Mouse (Mus musculus): ENCODE data around the gene Gm49405.

Gm49405 gene

DNA sequence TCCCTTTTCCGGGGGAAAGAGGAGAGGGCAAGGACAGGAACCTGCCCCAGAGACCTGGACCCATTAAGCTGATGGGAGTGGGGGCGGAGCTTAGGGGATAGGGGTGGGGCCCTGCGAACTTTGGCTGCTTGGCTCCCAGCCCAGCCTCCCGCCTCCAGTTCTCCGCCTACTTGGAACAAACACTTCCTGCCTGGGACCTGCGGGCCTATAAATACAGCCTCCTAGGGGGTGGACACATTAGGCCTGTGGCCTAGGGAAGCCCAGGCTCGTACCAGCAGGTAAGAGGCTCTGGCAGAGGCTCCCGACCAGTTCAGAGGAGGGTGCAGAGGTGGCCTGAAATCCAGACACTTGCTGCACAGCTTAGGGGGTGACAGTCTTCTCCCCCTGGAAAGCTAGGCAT, 14.1 kb upstream of the Gm49405 start, which contains the start of gene Acy3:
Acy3 (plus strand) TSS at position 237 of the 400 bp plus-strand sequence.
- DNase-seq (ENCODE audit: low read depth, low spot score), result peak; percentile 54

DNA sequence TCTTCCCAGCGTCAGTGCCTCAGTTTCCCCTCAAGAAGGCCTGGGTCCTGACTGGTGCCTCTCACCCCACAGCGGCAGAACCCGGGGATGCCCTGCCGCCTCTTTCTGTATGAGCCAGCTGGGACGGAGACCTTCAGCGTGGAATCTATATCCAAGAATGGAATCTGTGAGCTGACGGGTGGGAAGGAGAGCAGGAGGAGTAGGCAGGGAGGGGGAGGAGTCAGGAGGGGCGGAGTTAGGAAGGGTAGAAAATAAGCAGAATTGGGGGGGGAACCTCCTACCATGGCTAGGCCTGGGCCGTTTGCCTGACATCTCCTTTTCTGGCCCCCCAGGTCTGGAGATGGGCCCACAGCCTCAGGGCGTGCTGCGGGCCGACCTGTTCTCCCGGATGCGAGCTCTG, 12.4 kb upstream of the Gm49405 start:
- DNase-seq (ENCODE audit: low read depth, low spot score), result no peak

DNA sequence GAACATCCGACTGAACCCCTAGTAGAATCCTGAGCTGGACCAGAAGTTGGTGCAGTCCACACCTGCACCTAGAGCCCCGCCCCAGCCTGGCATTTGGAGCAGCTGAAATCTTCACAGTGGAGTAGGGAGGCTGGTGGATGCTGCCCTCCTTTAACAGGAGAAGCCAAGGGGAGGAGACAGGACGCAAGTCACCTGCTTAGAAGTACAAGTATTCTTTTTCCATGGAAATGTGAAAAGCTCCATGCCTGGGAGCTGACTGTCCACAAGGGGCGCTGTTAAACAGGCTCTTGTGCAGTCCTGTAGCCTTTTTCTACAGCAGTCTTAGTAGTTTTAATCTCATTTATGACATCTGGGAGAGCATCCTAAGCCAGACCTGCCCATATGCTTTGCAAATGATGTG, 11.7 kb upstream of the Gm49405 start:
- DNase-seq (ENCODE audit: low read depth, low spot score), result no peak

DNA sequence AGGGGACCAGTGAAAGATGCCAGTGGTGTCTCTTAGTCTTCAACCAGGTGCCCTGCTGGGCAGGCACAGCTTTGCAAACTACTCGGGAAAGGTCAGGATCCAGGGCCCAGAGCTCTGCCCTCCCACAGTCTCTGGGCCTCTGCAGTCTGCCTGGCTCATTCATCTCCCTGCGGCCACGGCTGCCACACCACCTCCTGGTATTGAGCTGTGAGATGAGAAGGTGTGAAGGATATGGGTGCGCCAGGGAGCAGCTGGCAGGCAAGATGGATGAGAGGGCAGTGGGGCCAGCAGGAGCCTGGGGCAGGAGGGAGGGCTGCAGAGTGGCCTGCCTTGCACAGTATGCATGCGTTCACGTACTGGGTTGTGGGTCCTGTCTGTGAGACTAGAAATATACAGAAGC, 9.6 kb upstream of the Gm49405 start:
- DNase-seq (ENCODE audit: low read depth, low spot score), result no peak

DNA sequence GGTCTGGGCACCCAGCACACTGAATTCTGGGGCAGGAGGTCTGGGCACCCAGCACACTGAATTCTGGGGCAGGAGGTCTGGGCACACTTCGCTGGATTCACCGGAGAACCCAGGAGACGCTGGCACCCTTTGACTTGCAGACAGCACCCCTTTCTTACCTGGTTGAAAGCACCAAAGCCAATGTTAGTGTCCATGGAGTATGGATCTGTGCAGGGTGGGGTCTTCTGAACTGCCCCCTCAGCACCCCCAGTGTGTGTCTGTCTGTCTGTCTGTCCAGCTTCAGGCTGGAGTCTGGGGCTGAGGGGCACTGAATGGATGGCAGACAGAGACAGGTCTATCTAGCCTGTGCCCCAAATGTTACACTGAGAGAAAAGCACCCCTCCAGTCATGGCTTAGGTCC, 8.9 kb upstream of the Gm49405 start:
- no peak for DNase-seq (ENCODE audit: low read depth, low spot score)

DNA sequence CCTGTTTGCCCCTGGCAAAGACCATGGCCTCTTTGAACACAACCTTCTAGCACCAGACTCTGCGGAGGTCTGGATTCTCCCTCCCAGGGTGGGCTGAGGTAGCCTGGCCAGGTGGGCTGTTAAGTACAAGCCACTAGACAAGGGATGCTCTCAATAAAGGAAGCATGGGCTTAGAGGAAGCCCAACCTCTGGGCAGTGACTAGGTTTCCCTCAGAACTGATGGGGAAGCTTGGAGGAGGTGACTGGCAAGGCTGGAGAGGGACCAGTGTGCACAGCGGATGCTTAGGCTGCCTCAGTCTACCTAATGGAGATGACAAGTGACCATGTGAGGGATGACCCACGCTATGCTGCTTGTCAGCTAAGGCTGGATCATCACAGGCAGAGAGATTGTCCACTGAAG, 8.5 kb upstream of the Gm49405 start:
- no peak for DNase-seq (ENCODE audit: low read depth, low spot score)

DNA sequence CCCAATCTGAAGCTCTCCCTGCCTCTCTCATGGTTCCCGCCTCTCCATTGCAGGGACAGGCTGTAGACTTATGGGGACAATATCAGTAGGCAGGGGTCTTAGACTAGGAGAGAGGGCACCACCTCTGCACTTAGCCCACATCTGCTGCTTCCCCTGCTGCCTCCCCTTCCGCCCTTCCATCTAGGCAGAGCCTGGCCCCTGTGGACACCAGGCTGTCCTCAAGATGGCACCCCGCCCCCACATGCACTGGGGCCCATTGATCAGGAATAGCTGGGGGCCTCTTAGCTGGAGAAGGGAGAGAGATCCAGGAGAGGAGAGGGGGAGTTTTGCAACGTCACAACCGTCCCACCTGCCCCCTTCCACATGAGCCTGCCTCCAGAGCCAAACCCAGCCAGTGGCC, 8.0 kb upstream of the Gm49405 start, which contains the start of gene Tbx10:
Tbx10 (plus strand) TSS at position 337 of the 400 bp plus-strand sequence.
- no peak for DNase-seq (ENCODE audit: low read depth, low spot score)

DNA sequence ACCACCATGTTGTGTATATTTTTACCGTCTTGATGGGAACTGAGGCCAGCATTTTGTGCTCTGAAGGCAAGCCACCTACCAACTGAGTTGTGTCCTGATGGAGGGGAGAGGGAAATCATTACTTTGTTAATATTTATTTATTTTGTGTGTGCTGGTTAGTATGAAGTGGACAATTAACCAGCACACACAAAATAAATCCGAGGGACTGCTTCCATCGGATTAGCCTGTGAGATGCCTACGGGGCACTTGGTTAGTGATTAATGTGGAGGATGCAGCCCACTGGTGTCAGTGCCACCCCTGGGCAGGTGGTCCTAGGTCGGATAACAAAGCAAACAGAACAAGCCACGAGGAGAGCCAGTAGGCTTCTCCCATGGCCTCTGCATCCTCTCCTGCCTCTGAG, 5.5 kb upstream of the Gm49405 start:
- DNase-seq (ENCODE audit: low read depth, low spot score), result no peak

DNA sequence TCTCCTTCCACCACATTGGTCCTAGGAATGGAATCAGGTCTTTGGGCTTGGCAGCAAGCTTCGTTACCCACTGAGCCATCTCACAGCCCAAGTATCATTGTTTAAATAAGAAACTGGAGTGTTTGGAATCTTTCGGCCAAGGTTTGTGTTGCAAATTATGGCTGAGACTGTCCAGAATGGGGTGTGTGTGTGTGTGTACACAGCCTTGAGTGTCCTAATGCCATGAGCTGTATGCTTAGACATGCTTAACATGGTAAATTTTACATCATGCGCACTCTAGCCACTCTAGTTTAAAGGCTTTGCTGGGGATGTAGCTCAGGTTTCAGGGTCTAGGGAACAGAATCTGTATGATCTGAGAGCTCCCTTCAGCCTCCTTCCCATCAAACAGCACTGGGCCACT, 4.9 kb upstream of the Gm49405 start:
- DNase-seq (ENCODE audit: low read depth, low spot score), result no peak

DNA sequence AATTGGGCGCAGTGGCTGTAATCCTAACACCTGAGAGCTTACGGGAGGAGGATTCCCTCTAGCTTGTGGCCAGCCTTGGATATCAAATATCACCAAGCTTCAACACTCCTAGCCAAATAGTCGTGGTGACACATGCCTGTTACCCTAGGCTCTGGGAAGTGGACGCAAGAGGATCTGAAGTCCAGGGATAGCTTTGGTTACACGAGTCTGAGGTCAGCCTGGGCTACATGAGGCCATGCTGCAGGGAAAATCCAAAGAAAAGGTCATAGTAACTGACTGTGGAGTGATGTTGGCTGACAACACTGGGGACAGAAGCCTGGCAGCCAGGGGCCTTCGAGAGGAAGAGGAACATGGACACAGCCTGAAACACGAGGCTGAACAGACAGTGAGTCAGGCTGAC, 4.3 kb upstream of the Gm49405 start:
- DNase-seq (ENCODE audit: low read depth, low spot score), result no peak

DNA sequence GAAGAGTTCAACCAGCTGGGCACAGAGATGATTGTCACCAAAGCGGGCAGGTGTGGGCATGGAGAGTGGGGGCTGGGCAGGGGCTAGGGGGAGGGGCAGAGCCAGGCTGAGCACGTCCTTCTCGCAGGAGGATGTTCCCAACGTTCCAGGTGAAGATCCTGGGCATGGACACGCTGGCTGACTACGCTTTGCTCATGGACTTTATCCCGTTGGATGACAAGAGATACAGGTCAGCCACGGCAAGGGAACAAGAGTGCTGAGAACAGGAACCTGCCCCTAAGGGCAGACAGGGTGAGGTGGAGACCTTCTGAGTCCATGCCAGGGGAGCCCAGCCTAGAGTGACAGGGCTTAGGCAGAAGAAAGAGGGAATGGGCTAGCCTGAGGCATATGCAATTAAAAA, 3.7 kb upstream of the Gm49405 start:
- no peak for DNase-seq (ENCODE audit: low read depth, low spot score)

DNA sequence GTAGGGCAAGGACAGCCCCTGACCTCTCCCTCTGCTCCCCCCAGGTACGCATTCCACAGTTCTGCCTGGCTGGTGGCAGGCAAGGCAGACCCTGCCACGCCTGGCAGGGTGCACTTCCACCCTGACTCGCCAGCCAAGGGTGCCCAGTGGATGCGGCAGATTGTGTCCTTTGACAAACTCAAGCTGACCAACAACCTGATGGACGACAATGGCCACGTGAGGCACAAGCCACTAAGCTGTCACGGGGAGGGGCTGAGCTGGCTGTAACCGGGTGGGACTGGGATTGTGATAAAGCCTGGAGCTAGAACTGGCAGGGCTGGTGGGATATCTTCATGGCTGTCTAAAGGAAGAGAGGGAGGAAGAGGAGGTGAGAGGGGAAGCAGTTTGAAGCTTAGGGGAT, 3.2 kb upstream of the Gm49405 start:
- DNase-seq (ENCODE audit: low read depth, low spot score), result no peak

DNA sequence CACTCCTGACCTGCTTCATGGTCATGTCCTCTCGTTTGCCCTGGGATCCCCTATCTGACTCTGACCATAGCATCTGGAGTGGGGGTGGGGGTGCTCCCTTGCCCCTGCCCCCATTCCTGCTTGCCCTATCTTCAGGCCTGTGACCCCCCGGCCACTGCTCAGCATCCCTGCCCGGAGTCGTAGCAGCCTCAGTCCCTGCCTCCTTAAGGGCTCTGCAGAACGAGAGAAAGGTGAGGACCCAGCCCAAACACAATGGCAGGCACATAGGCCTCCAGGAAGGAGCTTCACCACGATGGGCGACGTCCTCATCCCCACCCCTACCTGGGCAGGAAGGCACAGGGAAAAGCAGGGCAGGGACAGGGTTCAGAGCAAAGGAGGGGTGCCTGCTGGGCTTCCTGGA, 2.1 kb upstream of the Gm49405 start:
- no peak for DNase-seq (ENCODE audit: low read depth, low spot score)

DNA sequence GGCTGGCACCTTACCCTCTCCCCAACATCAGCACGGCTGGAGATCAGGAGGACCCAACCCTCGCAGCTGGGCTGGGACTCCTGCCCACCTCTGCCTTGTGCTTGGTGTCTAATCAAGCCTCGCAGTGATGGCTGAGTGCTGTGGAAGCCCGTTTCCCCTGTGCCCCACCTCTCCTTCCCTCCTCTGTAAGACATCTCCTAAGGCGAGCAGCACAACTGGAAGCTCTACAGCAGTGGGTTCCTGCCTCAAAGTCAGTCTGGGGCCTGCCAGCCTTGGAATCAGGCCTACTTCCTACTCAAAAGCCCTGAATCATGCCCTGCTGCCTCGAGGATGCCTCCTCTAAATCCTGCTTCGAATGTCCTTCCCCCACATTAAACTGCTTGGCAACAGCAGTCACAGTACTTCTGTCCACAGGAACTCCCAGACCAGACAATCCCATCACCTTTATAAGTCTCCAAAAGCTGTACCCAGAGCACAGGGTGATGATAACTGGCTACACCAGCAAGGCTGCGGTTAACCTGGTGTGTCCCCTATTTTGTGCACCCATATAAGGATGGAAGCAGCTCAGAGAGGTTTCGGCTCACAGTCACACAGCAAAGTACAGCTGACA, 1.2 kb upstream of the Gm49405 start:
- DNase-seq (ENCODE audit: low read depth, low spot score), result peak; percentile 20

DNA sequence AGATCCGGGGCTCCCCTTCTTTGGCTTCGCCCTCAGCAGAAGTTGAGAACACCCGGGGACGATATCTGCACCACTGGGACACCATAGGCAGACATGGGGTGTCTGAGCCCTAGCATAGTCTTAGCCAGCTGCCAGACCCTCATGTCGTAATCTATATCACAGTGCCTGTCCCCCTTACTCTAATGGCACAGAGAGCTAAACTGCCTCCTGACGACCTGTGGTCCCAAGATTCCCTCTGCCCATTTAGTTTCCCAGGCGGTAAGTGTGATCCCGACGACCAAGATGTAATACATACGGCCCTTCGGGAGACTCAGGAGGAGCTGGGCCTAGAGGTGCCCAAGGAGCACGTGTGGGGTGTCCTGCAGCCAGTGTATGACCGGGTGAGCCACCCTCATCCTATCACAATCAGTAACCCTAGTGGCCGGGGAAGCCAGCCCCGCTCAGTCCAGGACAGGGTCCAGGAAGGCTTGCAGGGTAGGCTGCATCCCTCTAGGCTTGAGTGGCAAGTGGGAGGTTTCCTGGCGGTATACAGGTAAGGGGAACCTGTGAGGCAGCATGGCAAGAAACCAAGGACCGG, 611 bp downstream of the Gm49405 start:
- no peak for DNase-seq (ENCODE audit: low read depth, low spot score)

DNA sequence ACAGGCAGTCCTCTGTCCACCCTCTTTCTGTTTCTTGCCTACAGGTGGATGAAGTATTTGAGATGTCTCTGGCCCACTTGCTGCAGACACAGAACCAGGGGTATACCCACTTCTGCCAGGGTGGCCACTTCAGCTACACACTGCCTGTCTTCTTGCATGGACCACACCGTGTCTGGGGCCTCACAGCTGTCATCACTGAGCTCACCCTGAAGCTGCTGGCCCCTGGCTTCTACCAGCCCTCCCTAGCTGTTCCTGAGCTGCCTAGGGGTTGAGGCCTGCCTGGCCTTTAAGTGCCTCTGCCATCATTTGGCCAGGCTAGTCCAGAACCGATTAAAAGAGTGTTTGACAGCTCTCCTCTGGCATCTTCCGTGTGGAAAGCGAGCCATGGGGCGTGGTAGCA, 1.3 kb downstream of the Gm49405 start:
- no peak for DNase-seq (ENCODE audit: low read depth, low spot score)

DNA sequence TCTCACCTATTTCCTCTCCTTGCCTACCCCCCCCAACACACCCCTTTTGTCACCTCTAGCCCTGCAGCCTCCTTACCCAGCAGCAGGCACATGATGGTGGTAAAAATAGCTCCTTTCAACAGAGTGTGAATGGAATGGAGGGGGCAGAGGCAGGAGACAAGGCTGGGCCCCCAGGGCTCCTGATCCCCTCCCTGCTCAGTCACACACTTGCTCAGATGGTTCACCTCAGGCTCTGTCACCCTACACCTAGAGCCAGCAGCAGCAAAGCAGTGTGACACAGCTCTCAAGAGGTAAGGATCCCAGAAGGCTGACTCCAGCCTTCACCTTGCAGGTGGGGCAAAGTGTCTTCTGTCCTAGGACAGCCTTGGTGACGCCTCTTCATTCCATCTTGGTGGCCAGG, 2.7 kb downstream of the Gm49405 start, which contains the start of gene Doc2g:
Doc2g (plus strand) TSS at position 202 of the 400 bp plus-strand sequence.
- DNase-seq (ENCODE audit: low read depth, low spot score), result peak; percentile 44

DNA sequence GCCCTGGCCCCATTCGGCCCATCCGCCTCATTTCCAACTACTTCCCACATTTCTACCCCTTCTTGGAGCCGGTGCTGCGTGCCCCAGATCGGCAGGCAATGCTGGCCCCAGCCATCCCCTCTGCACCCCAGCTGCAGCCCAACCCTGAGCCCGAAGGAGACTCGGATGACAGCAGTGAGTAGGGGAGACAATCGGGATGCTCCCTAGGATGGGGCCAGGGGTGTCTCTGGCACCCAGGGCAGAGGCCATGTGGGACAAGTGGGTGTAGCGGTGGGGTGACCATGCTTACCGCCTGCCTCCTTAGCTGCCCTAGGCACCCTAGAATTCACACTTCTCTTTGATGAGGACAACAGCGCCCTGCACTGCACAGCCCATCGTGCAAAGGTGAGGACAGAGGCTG, 3.2 kb downstream of the Gm49405 start:
- DNase-seq (ENCODE audit: low read depth, low spot score), result no peak

DNA sequence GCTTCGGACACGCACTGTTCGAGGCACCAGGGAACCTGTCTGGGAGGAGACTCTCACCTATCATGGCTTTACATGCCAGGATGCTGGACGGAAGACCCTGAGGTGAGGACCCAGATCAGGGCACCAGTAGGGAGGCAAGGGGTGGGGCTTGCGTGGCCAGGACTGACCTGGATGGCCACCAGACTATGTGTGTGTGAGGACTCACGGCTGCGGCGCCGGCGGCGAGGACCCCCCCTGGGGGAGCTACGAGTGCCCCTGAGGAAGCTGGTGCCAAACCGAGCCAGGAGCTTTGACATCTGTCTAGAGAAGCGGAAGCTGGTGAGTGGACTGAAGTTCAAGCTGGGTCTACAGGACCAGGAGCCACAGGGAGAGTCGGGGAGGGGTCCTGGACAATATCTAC, 3.9 kb downstream of the Gm49405 start:
- DNase-seq (ENCODE audit: low read depth, low spot score), result no peak

DNA sequence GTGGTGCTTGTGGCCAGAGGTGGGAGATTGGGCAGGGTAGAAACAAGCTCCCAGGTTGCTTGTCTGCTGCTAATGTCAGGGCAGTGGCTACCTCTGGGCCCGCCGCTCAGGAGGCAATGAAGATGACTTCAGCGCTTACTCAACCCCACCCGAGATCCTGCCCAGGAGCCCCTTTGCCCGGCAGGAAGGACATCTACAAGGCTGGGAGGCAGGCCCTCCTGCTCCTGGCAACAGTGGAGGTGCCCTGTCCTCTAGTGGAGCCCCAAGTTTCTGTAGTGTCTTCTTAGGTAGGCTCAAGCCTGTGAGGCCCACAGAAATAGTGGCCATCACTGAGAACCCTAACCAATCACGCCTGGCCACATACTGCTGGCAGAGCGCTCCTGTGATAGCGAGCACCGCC, 4.7 kb downstream of the Gm49405 start:
- no peak for DNase-seq (ENCODE audit: low read depth, low spot score)

DNA sequence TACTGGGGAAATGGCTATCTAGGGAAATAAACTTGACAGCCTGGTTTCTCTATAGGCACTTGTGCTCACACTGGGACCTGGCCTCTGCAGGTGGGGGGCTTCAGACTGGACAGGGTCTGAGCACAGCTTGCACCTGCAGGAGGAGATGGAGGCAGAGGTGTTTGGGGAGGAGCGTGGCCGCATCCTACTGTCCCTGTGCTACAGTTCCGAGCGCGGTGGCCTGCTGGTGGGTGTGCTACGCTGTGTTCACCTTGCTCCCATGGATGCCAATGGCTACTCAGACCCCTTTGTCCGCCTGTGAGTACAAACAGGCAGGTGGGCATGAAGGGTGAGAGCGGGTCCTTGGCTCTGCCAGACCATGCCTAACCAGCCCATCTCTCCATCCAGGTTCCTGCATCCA, 5.5 kb downstream of the Gm49405 start:
- no peak for DNase-seq (ENCODE audit: low read depth, low spot score)

DNA sequence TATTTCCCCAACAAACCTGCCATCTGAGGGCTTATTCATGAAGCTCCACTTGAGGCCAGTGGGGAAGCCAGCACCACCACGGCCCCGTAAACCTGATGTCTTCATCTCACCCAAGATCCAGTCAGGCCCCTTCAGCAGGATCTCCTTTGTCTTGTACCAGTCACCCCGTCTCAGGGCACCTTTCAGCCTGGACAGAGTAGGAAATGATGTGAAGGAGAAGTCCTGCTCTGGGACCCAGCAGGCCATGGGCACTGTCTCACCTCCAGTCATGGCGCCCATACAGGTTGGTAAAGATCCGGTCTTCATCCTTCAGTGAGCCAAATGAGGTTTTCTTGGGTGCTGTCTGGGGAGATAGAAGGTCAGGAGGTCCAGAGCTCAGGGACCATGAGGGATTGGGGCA, 10.7 kb downstream of the Gm49405 start:
- DNase-seq (ENCODE audit: low read depth, low spot score), result no peak

DNA sequence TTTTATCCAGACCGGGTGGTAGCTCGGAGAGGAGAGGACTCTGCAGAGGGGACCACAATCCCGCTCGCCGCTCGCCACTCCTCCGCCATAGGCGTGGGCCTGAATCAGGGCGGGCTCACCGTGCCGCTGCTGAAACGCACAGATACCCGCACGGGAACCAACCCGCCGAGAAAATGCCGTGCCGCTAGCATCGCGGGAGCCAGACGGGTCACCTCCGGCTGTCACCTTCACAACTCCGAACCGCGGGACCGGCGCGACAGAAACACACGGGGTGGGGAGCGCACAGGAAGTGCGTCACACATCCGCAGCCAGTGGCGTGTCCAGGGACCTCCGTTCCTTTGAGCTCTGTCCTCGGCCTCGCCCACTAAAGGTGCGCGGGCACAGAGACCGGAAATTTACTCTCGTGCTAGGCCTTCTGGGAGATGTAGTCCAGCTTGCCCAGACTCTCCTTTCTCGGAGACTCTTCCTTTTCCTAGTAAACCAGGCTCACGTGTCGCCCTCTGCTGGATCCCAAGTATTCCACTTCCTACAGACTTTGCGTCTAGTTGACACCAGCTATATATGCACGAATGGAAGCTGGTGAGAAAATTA, 12.1 kb downstream of the Gm49405 start, which contains the start of gene Ndufv1:
Ndufv1 (minus strand) TSS at position 375 of the 591 bp plus-strand sequence.
- peak; percentile 100 for DNase-seq (ENCODE audit: low read depth, low spot score)
